Mouse (Mus musculus) lung, postnatal 0 days (tissue): Measurements from ENCODE around the gene Brd7.

Experiments used
- CTCF ChIP-seq: IDR thresholded peaks from 2 replicates; pipeline ENCODE4 v1.5.1; 2016; ENCODE audit warnings: antibody characterized with exemption, mild to moderate bottlenecking
- EP300 ChIP-seq: IDR thresholded peaks from 2 replicates; pipeline ENCODE4 v1.6.1; 2016; ENCODE audit warnings: antibody characterized with exemption, mild to moderate bottlenecking, control low read depth

GRCm38 (mm10) chr8:88301589-88302437 lies 60.2 kb downstream of the Brd7 start:
- no peak for TF ChIP-seq CTCF
- no peak for TF ChIP-seq EP300
